Mouse (Mus musculus) embryonic facial prominence, embryonic 12.5 days (tissue): ENCODE results near the gene Gm2042. TPM values are rescaled to one million over a fixed set of nuclear protein-coding genes. Genes with fewer than 3 reads are reported as not detected.
"Not testable (repeated sequence)": the region's sequence is repeated elsewhere in the genome, so short reads cannot be mapped to it uniquely, and the experiment has no call there.

ENCODE experiments used
- ATAC-seq: fragments of 200-750 bp; cut with Nextera tagmentation; 2 replicates; pipeline ENCODE4 v1.8.0; 2017; ENCODE audit not compliant: insufficient number of reproducible peaks, insufficient read depth, low FRiP score, low TSS enrichment
- H3K27ac ChIP-seq: fragments of 300-500 bp; sonication (generic); 2 replicates; pipeline ENCODE4 v1.5.1; 2016; ENCODE audit warnings: mild to moderate bottlenecking
- H3K27me3 ChIP-seq: fragments of 300-500 bp; sonication (generic); 2 replicates; pipeline ENCODE4 v1.6.1; 2016; ENCODE audit warnings: mild to moderate bottlenecking, moderate library complexity
- H3K36me3 ChIP-seq: fragments of 300-500 bp; sonication (generic); 2 replicates; pipeline ENCODE4 v1.6.1; 2016; ENCODE audit warnings: mild to moderate bottlenecking
- H3K4me1 ChIP-seq: fragments of 300-500 bp; sonication (generic); 2 replicates; pipeline ENCODE4 v1.6.1; 2016
- H3K4me2 ChIP-seq: fragments of 300-500 bp; sonication (generic); replicated peaks from 2 replicates; pipeline ENCODE4 v1.6.1; 2016; ENCODE audit warnings: mild to moderate bottlenecking, moderate library complexity
- H3K4me3 ChIP-seq: fragments of 300-500 bp; sonication (generic); 2 replicates; pipeline ENCODE4 v1.5.1; 2016; ENCODE audit warnings: mild to moderate bottlenecking
- H3K9ac ChIP-seq: fragments of 300-500 bp; sonication (generic); 2 replicates; pipeline ENCODE4 v1.6.1; 2016; ENCODE audit warnings: mild to moderate bottlenecking, moderate library complexity
- H3K9me3 ChIP-seq: fragments of 300-500 bp; sonication (generic); 2 replicates; pipeline ENCODE4 v1.6.1; 2016; ENCODE audit warnings: mild to moderate bottlenecking, moderate library complexity
- WGBS: fragments of 180-500 bp; shearing (Covaris S2); methylation state at CpG from one replicate; pipeline ENCODE4 v1.1.7; 2016; 5-methylcytosine and 5-hydroxymethylcytosine counted together
- polyA plus RNA-seq: library from polyadenylated mRNA; unstranded; fragments of >200 nt; fragmentation: Nextera tagmentation; extraction: Ambion mirVana; gene quantifications from 2 replicates; pipeline ENCODE4 v1.2.1, GENCODE M21; 2016

The Gm2042 gene
- polyA plus RNA-seq, result not detected in 2 replicates

- not testable (repeated sequence) for H3K4me3 ChIP-seq, H3K27me3 ChIP-seq, H3K27ac ChIP-seq, H3K4me1 ChIP-seq, H3K9me3 ChIP-seq, H3K36me3 ChIP-seq, ATAC-seq, H3K9ac ChIP-seq, H3K4me2 ChIP-seq
- 81% methylated on average over 2 of the region's 2 CpGs for WGBS
These were observed at the start of gene Gm2042 for GRCm38 (mm10) chr12:87953780-87954179. Gene Gm2042 (plus strand): TSS chr12:87954080.

- H3K4me3 ChIP-seq, H3K36me3 ChIP-seq, H3K9ac ChIP-seq, H3K4me2 ChIP-seq, H3K4me1 ChIP-seq, H3K27ac ChIP-seq, H3K27me3 ChIP-seq, ATAC-seq, H3K9me3 ChIP-seq: not testable (repeated sequence)
- 73% methylated on average over 2 of the region's 2 CpGs for WGBS
These were observed 34.2 kb upstream of the Gm2042 start, which contains the start of gene Gm2035 for GRCm38 (mm10) chr12:87919721-87920120. Gene Gm2035 (minus strand): TSS chr12:87919857.

- not testable (repeated sequence) for H3K4me2 ChIP-seq, H3K4me1 ChIP-seq, H3K9ac ChIP-seq, H3K36me3 ChIP-seq, H3K9me3 ChIP-seq, H3K27me3 ChIP-seq, ATAC-seq, H3K4me3 ChIP-seq, H3K27ac ChIP-seq
These were observed 30.1 kb downstream of the Gm2042 start for GRCm38 (mm10) chr12:87984000-87984399.

- H3K4me1 ChIP-seq, H3K36me3 ChIP-seq, H3K27ac ChIP-seq, H3K9ac ChIP-seq, H3K9me3 ChIP-seq, H3K4me3 ChIP-seq, ATAC-seq, H3K27me3 ChIP-seq, H3K4me2 ChIP-seq: not testable (repeated sequence)
- 75% methylated on average over 3 of the region's 3 CpGs for WGBS
These were observed 50.2 kb downstream of the Gm2042 start for GRCm38 (mm10) chr12:88004118-88004517.

Other genes with a start within 250 kb of the Gm2042 start
- not detected in 2 replicates for gene Gm21319, start 178.3 kb upstream of the Gm2042 start, polyA plus RNA-seq
- not detected in 2 replicates for gene Gm21936, start 158.6 kb upstream of the Gm2042 start, polyA plus RNA-seq
- not detected in 2 replicates for gene BB287469, start 137.5 kb upstream of the Gm2042 start, polyA plus RNA-seq
- not detected in 2 replicates for gene Gm2001, start 111.7 kb upstream of the Gm2042 start, polyA plus RNA-seq
- gene Gm2016, start 80.0 kb upstream of the Gm2042 start, polyA plus RNA-seq, result not detected in 2 replicates
- not detected in 2 replicates for gene Gm2022, start 58.7 kb upstream of the Gm2042 start, polyA plus RNA-seq
- not detected in 2 replicates for gene Gm2035, start 34.2 kb upstream of the Gm2042 start, polyA plus RNA-seq
- not detected in 2 replicates for gene Gm2075, start 57.8 kb downstream of the Gm2042 start, polyA plus RNA-seq
- gene Gm6803, start 64.7 kb downstream of the Gm2042 start, polyA plus RNA-seq, result not detected in 2 replicates
- gene Gm2056, start 72.9 kb downstream of the Gm2042 start, polyA plus RNA-seq, result not detected in 2 replicates
- not detected in 2 replicates for gene Gm16368, start 129.6 kb downstream of the Gm2042 start, polyA plus RNA-seq
- not detected in 2 replicates for gene Gm10436, start 228.0 kb downstream of the Gm2042 start, polyA plus RNA-seq